Mouse (Mus musculus) small intestine, adult 2 months (tissue): ENCODE measurements around the gene Ankar. TPM values are rescaled to one million over a fixed set of nuclear protein-coding genes. Genes with fewer than 3 reads are reported as not detected.

Source experiments
- H3K27ac ChIP-seq: fragments of 200-500 bp; 2 replicates; pipeline ENCODE4 v1.5.1; 2012; ENCODE audit warnings: low read depth, low read length, control low read depth, inconsistent platforms; ENCODE audit not compliant: insufficient read depth
- H3K27me3 ChIP-seq: fragments of 200-500 bp; 2 replicates; pipeline ENCODE4 v1.6.1; 2012; ENCODE audit warnings: mild to moderate bottlenecking, moderate library complexity, low read length, inconsistent platforms; ENCODE audit not compliant: control insufficient read depth, insufficient read depth
- H3K36me3 ChIP-seq: fragments of 200-500 bp; 2 replicates; pipeline ENCODE4 v1.6.1; 2012; ENCODE audit warnings: mild to moderate bottlenecking, low read length, control low read depth, inconsistent platforms; ENCODE audit not compliant: control insufficient read depth, insufficient read depth
- H3K4me1 ChIP-seq: fragments of 200-500 bp; 2 replicates; pipeline ENCODE4 v1.6.1; 2012; ENCODE audit warnings: low read length, inconsistent platforms, mixed read lengths; ENCODE audit not compliant: control insufficient read depth, insufficient read depth, insufficient read length
- H3K4me3 ChIP-seq: fragments of 200-500 bp; 2 replicates; pipeline ENCODE4 v1.5.1; 2012; ENCODE audit warnings: low read depth, mild to moderate bottlenecking, control low read depth, inconsistent platforms, low read length, moderate library complexity
- CTCF ChIP-seq: fragments of 200-500 bp; IDR thresholded peaks from 2 replicates; pipeline ENCODE4 v1.5.1; 2012; ENCODE audit warnings: low read depth, mild to moderate bottlenecking, control low read depth, inconsistent platforms, low read length, moderate library complexity, mixed read lengths; ENCODE audit not compliant: insufficient replicate concordance, insufficient read length; ENCODE audit errors: extremely low read depth
- POLR2A ChIP-seq: fragments of 200-500 bp; IDR thresholded peaks from 2 replicates; pipeline ENCODE4 v1.6.1; 2012; ENCODE audit warnings: low read depth, mild to moderate bottlenecking, control low read depth, inconsistent platforms, low read length, moderate library complexity
- WGBS: fragments of 180-500 bp; shearing (Covaris S2); methylation state at CpG from one replicate; pipeline ENCODE4 v1.1.7; 2018; 5-methylcytosine and 5-hydroxymethylcytosine counted together
- polyA plus RNA-seq: library from polyadenylated mRNA; depleted of rRNA; stranded (reverse); fragments of >200 nt; gene quantifications from 2 replicates; pipeline ENCODE4 v1.2.3, GENCODE M21; 2012

The Ankar gene
- polyA plus RNA-seq, 1 experiment, result not detected

- H3K27me3 ChIP-seq, result no peaks in the 10 kb centered on the region
- no peak overlapping the region for H3K27ac ChIP-seq
- WGBS, result 95% methylated on average over 6 of the region's 6 CpGs
- H3K4me3 ChIP-seq, result no peak overlapping the region
- no peak for TF ChIP-seq POLR2A
- no peaks in the 10 kb centered on the region for H3K4me1 ChIP-seq
- H3K36me3 ChIP-seq, result peaks cover 30% of the 10 kb centered on the region
These were observed 88.2 kb downstream of the Ankar start for GRCm38 (mm10) chr1:72612172-72612571.

DNA sequence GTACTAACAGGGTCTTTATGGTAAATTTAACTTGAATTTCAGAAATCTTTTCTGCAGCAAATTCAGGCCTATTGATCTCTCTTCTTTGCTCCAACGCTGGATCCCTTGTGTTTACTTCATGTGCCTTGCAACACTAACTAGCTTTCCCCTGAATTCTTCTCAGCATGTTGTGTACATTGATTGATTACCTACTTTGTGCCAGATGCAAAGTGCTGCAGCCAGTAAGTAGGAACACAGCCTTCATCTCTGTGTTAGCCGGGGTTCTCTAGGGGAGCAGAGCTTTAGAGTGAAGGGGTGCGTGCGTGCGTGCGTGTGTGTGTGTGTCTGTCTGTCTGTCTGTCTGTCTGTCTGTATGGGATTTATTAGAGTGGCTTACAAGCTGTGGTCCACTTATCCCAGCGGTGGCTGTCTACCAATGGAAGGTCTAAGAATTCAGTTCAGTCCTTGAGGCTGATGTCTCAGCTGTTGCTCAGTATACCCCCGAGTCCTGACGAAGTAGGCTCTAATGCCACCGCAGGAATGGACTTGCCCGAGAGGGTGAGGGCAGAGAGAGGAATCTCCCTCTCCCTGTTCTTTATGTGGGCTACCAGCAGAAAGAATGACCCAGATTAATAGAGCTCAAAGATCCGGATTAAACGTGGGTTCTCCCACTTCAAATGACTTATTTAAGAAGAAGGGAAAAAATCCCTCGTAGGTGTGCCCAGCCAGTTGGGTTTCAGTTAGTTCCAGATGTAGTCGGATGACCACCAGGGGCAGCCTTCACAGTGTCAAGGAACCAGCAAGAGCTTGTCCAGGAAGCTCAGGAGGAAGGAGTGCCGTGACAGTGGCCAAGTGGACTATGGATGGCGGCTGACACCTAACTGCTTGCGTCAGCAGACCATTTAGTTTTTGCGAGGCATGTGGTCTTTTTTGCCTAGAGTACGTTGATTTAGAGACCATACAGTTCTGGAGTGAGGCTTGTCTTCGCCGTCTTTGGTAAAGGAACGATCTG lies 90.2 kb downstream of the Ankar start:
- 89% methylated on average over 23 of the region's 23 CpGs for WGBS
- peaks cover 22% of the 10 kb centered on the region; the same call in 1 of the 2 replicates for H3K36me3 ChIP-seq
- no peak overlapping the region for H3K27ac ChIP-seq
- H3K27me3 ChIP-seq, result no peaks in the 10 kb centered on the region
- H3K4me3 ChIP-seq, result no peak overlapping the region
- H3K4me1 ChIP-seq, result no peaks in the 10 kb centered on the region
- TF ChIP-seq POLR2A, result no peak

DNA sequence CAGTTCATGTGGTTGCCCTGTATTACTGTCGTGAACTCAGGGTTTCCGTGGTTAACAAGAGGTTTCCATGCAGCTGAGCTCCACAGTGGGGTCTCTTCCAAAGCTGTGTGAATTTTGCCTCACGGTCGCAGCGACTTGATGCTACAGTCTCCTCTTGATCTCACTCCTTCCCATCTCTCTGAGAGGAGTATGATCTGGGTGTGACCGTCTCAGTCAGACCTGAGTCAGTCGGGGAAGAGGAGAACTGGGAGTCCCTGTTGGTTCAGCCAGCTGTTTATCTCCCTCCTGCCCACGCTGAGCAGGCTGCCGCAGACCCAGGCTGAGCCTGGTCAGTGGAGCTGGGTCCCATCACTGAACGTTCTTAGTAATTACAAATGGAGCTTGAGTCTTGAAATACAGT lies 91.2 kb downstream of the Ankar start:
- Histone ChIP-seq H3K27ac (no peak overlapping the region), H3K36me3 (peaks cover 17% of the 10 kb centered on the region; the same call in 1 of the 2 replicates), H3K4me1 (no peaks in the 10 kb centered on the region), H3K4me3 (no peak overlapping the region), H3K27me3 (no peaks in the 10 kb centered on the region)
- WGBS, result 87% methylated on average over 10 of the region's 10 CpGs
- TF ChIP-seq POLR2A, result no peak
- no peak for TF ChIP-seq CTCF

- Histone ChIP-seq H3K27ac (no peak overlapping the region), H3K36me3 (peaks cover 12% of the 10 kb centered on the region; the same call in 1 of the 2 replicates), H3K4me1 (no peaks in the 10 kb centered on the region), H3K27me3 (no peaks in the 10 kb centered on the region), H3K4me3 (no peak overlapping the region)
- no peak for TF ChIP-seq CTCF
- no peak for TF ChIP-seq POLR2A
- WGBS, result 85% methylated on average over 12 of the region's 12 CpGs
These were observed 94.1 kb downstream of the Ankar start for GRCm38 (mm10) chr1:72606186-72606673.

DNA sequence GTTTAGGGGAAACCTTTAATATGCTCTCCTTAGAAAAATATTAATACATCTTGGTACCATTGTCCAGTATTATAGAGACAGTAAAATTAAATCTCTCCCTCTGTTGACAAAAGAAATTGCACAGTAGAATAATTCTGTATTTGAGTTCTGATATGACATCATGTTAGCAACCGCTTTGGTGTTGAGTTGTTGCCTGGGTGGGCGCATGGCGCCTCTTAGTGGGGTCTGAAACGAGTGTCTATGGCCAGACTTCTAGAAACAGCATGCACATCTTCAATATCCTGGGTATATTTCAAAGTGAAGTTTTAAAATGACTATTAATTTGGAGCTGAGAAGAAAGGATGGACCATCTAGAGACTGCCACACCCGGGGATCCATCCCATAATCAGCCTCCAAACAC lies 97.6 kb downstream of the Ankar start:
- no peak overlapping the region for H3K27ac ChIP-seq
- TF ChIP-seq POLR2A (no peak), CTCF (no peak)
- H3K36me3 ChIP-seq, result peaks cover 14% of the 10 kb centered on the region; the same call in 1 of the 2 replicates
- H3K4me3 ChIP-seq, result no peak overlapping the region
- H3K4me1 ChIP-seq, result no peaks in the 10 kb centered on the region
- 94% methylated on average over 5 of the region's 5 CpGs for WGBS
- no peaks in the 10 kb centered on the region for H3K27me3 ChIP-seq

DNA sequence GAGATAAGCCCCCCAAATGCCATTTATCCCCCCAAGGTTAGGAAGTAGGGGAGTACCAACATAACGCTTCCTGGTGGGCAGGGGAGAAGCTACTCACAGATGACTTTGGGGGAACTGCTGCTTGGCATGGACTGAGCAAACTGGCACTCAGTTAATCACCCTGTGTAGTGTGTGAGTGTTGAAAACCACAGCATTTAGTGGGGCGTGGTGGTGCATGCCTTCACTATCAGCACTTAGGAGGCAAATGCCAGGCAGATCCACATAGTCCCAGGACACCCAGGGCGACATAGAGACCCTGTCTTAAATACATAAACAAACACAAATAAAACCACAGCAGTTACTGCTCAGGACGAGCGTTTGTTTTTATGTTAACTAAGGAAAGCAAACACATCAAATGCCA lies 98.2 kb downstream of the Ankar start:
- TF ChIP-seq POLR2A, result no peak
- no peak for TF ChIP-seq CTCF
- H3K27ac ChIP-seq, result no peak overlapping the region
- peaks cover 14% of the 10 kb centered on the region; the same call in 1 of the 2 replicates for H3K36me3 ChIP-seq
- H3K4me3 ChIP-seq, result no peak overlapping the region
- no peaks in the 10 kb centered on the region for H3K27me3 ChIP-seq
- 82% methylated on average over 5 of the region's 5 CpGs for WGBS
- no peaks in the 10 kb centered on the region for H3K4me1 ChIP-seq

DNA sequence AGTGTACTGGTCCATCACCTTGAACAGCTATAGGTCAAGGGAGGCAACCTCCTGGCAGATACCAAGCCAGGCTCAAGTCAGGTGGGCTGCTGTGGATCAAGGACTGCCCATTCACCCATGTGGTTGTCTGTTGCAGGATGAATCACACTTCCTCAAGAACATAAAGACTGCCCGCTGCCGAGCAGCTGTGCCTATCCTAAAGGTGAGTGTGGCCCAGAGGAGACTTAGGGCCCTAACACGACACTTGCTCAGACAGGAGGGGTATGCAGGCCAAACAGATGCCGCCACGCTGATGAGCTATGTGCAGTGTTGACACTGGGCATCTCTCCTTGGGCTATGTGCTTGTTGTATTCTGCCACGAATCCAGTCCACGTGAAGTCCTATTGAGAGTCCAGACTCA lies 99.1 kb downstream of the Ankar start:
- peaks cover 19% of the 10 kb centered on the region; the same call in 1 of the 2 replicates for H3K36me3 ChIP-seq
- H3K27me3 ChIP-seq, result no peaks in the 10 kb centered on the region
- no peak for TF ChIP-seq POLR2A
- TF ChIP-seq CTCF, result no peak
- H3K27ac ChIP-seq, result no peak overlapping the region
- H3K4me1 ChIP-seq, result no peaks in the 10 kb centered on the region
- WGBS, result 94% methylated on average over 7 of the region's 7 CpGs
- no peak overlapping the region for H3K4me3 ChIP-seq
